Mouse (Mus musculus) MEL (cell line): ENCODE results near the gene Spag7. TPM values are rescaled to one million over a fixed set of nuclear protein-coding genes. Genes with fewer than 3 reads are reported as not detected.

Experiments
- DNase-seq: peaks from one replicate; pipeline ENCODE4 v3.0.0; 2011; ENCODE audit warnings: low read depth, low spot score
- H3K27ac ChIP-seq: 2 replicates; pipeline ENCODE4 v1.5.1; 2012; ENCODE audit warnings: low read depth, mild to moderate bottlenecking, control low read depth, low read length, moderate library complexity; ENCODE audit not compliant: control insufficient read depth
- H3K27me3 ChIP-seq, 2 experiments: fragments of 150-350 bp in 1 of 2; sonication (generic) in 1 of 2; 2 replicates each; pipeline ENCODE4 v1.6.1; 2012; ENCODE audit warnings: low read length in 2 of 2, mild to moderate bottlenecking in 2 of 2, improper control_type of control experiment in 1 of 2, moderate library complexity in 1 of 2; ENCODE audit not compliant: insufficient read depth in 2 of 2, control insufficient read depth in 1 of 2
- H3K36me3 ChIP-seq, 2 experiments: 2 replicates each; pipeline ENCODE4 v1.6.1; 2012 to 2014; ENCODE audit warnings: low read length in 2 of 2, improper control_type of control experiment in 1 of 2, inconsistent platforms in 1 of 2, mild to moderate bottlenecking in 1 of 2; ENCODE audit not compliant: insufficient read depth in 2 of 2, control insufficient read depth in 1 of 2
- H3K4me1 ChIP-seq, 2 experiments: fragments of 150-350 bp in 1 of 2; sonication (generic) in 1 of 2; 2 replicates each; pipeline ENCODE4 v1.6.1; 2012; ENCODE audit warnings: low read length in 2 of 2, improper control_type of control experiment in 1 of 2, mild to moderate bottlenecking in 1 of 2; ENCODE audit not compliant: insufficient read depth in 2 of 2, control insufficient read depth in 1 of 2
- H3K4me3 ChIP-seq, 2 experiments: fragments of 150-350 bp in 1 of 2; sonication (generic) in 1 of 2; 2 replicates each; pipeline ENCODE4 v1.5.1; 2012; ENCODE audit warnings: low read depth in 2 of 2, low read length in 2 of 2, mild to moderate bottlenecking in 2 of 2, moderate library complexity in 2 of 2, control low read depth in 1 of 2, improper control_type of control experiment in 1 of 2; ENCODE audit not compliant: control insufficient read depth in 1 of 2, insufficient read depth in 1 of 2
- H3K79me2 ChIP-seq: 2 replicates; pipeline ENCODE4 v1.6.1; 2012; ENCODE audit warnings: mild to moderate bottlenecking, low read length, moderate library complexity; ENCODE audit not compliant: control insufficient read depth, poor library complexity, insufficient read depth
- H3K9ac ChIP-seq: 2 replicates; pipeline ENCODE4 v1.6.1; 2012; ENCODE audit warnings: low read depth, mild to moderate bottlenecking, control low read depth, low read length, moderate library complexity; ENCODE audit not compliant: control insufficient read depth, poor library complexity, severe bottlenecking
- H3K9me3 ChIP-seq: fragments of 150-350 bp; sonication (generic); replicated peaks from 2 replicates; pipeline ENCODE4 v1.6.1; 2012; ENCODE audit warnings: mild to moderate bottlenecking, low read length, improper control_type of control experiment, moderate library complexity; ENCODE audit not compliant: insufficient read depth
- CTCF ChIP-seq, 3 experiments: IDR thresholded peaks in 2 of 3; conservative IDR thresholded peaks in 1 of 3; 2 replicates each; pipeline ENCODE4 v1.5.1; 2011 to 2012; ENCODE audit warnings: low read length in 3 of 3, low read depth in 2 of 3, mild to moderate bottlenecking in 2 of 3, improper control_type of control experiment in 1 of 3, inconsistent platforms in 1 of 3, mixed read lengths in 1 of 3, moderate library complexity in 1 of 3; ENCODE audit not compliant: control insufficient read depth in 1 of 3, insufficient read depth in 1 of 3, poor library complexity in 1 of 3, severe bottlenecking in 1 of 3
- MYB ChIP-seq: IDR thresholded peaks from 2 replicates; pipeline ENCODE4 v1.6.1; 2011; ENCODE audit warnings: mild to moderate bottlenecking, low read depth, low read length, improper control_type of control experiment
- NELFE ChIP-seq: IDR thresholded peaks from 2 replicates; pipeline ENCODE4 v1.6.1; 2011; ENCODE audit warnings: low read depth, low read length, improper control_type of control experiment
- SMC3 ChIP-seq: IDR thresholded peaks from 2 replicates; pipeline ENCODE4 v1.6.1; 2011; ENCODE audit warnings: low read depth, low read length, improper control_type of control experiment
- UBTF ChIP-seq: IDR thresholded peaks from 2 replicates; pipeline ENCODE4 v1.6.1; 2012; ENCODE audit warnings: low read depth, mild to moderate bottlenecking, inconsistent platforms, low read length, improper control_type of control experiment, moderate library complexity, borderline replicate concordance; ENCODE audit not compliant: insufficient read depth
- USF1 ChIP-seq: IDR thresholded peaks from 2 replicates; pipeline ENCODE4 v1.6.1; 2014; ENCODE audit warnings: low read depth, mild to moderate bottlenecking, inconsistent platforms, low read length, improper control_type of control experiment, moderate library complexity
- ZC3H11A ChIP-seq: IDR thresholded peaks from 2 replicates; pipeline ENCODE4 v1.6.1; 2012; ENCODE audit warnings: low read depth, mild to moderate bottlenecking, inconsistent platforms, low read length, improper control_type of control experiment
- ZKSCAN1 ChIP-seq: IDR thresholded peaks from 2 replicates; pipeline ENCODE4 v1.6.1; 2012; ENCODE audit warnings: low read depth, mild to moderate bottlenecking, inconsistent platforms, low read length, improper control_type of control experiment, moderate library complexity
- ZMIZ1 ChIP-seq: IDR thresholded peaks from 2 replicates; pipeline ENCODE4 v1.6.1; 2012; ENCODE audit warnings: low read depth, mild to moderate bottlenecking, inconsistent platforms, low read length, improper control_type of control experiment, moderate library complexity
- polyA plus RNA-seq, 2 experiments: library from polyadenylated mRNA; stranded (reverse) in 1 of 2; unstranded in 1 of 2; fragments of >175 nt in 1 of 2; fragments of >200 nt in 1 of 2; gene quantifications; 2 replicates each; pipeline versions ENCODE4 v1.2.1 to v1.2.4; 2012; ENCODE audit warnings: low replicate concordance in 2 of 2, low read depth in 1 of 2; ENCODE audit not compliant: insufficient read length in 2 of 2, insufficient read depth in 1 of 2, missing spikeins in 1 of 2
- total RNA-seq: library from RNA; depleted of rRNA; stranded (reverse); fragments of 300-350 nt; gene quantifications from 2 replicates; pipeline ENCODE4 v1.2.3, GENCODE M21; 2012

Spag7 gene
- total and polyA plus RNA-seq, 3 experiments: 76.4 to 99.6 TPM; not detected in 1

- Histone ChIP-seq H3K4me3 (no peak overlapping the region), H3K9me3 (no peaks in the 10 kb centered on the region), H3K27ac (no peak overlapping the region), H3K79me2 (peaks cover 17% of the 10 kb centered on the region), H3K9ac (no peak overlapping the region), H3K4me1 (peaks cover 2 to 9% of the 10 kb centered on the region in 2 experiments; a peak in 3 of 4 replicates), H3K27me3 (no peaks in the 10 kb centered on the region), H3K36me3 (peaks cover 1 to 5% of the 10 kb centered on the region in 2 experiments; a peak in 3 of 4 replicates)
- TF ChIP-seq SMC3 (no peak; the same call in 1 of the 2 replicates), CTCF (IDR thresholded peaks at IDR 0.05 in 2 of 3, conservative IDR thresholded peaks at IDR 0.05 in 1 of 3; ENCODE audit: control insufficient read depth in 1 of 3, insufficient read depth in 1 of 3, low read depth in 2 of 3, low read length in 3 of 3, poor library complexity in 1 of 3, severe bottlenecking in 1 of 3) (peak in 1 of 3 experiments; percentile 29; a peak in 1 of 6 replicates)
- DNase-seq: no peak
Observed at GRCm38 (mm10) chr11:70664741-70665140, 4.5 kb downstream of the Spag7 start.

GRCm38 (mm10) chr11:70663957-70664356, 5.3 kb downstream of the Spag7 start:
- Histone ChIP-seq H3K27ac (no peak overlapping the region), H3K4me1 (peaks cover 2 to 9% of the 10 kb centered on the region in 2 experiments; a peak in 3 of 4 replicates), H3K27me3 (no peaks in the 10 kb centered on the region), H3K9me3 (no peaks in the 10 kb centered on the region), H3K36me3 (peaks cover 1 to 5% of the 10 kb centered on the region in 2 experiments; a peak in 3 of 4 replicates), H3K4me3 (no peak overlapping the region), H3K9ac (no peak overlapping the region), H3K79me2 (peaks cover 12% of the 10 kb centered on the region)
- no peak for TF ChIP-seq USF1
- no peak for TF ChIP-seq ZMIZ1
- no peak for TF ChIP-seq UBTF
- DNase-seq: no peak

- peaks cover 2 to 9% of the 10 kb centered on the region in 2 experiments; a peak in 3 of 4 replicates for H3K4me1 ChIP-seq
- TF ChIP-seq MYB (no peak), ZC3H11A (no peak), NELFE (no peak), ZKSCAN1 (no peak), USF1 (no peak), UBTF (no peak)
Observed at GRCm38 (mm10) chr11:70663101-70663500, 6.1 kb downstream of the Spag7 start.

More at GRCm38 (mm10) chr11:70663101-70663500, 6.1 kb downstream of the Spag7 start:
- DNase-seq: no peak
- Histone ChIP-seq H3K9ac (no peak overlapping the region), H3K79me2 (peaks cover 10% of the 10 kb centered on the region), H3K36me3 (peaks cover 1 to 5% of the 10 kb centered on the region in 2 experiments; a peak in 3 of 4 replicates), H3K27ac (no peak overlapping the region), H3K9me3 (no peaks in the 10 kb centered on the region), H3K4me3 (no peak overlapping the region), H3K27me3 (no peaks in the 10 kb centered on the region)
